Mouse (Mus musculus) cerebellum, adult 2 months (tissue): Measurements from ENCODE around the gene Ccpg1os.

ENCODE experiments used
- CTCF ChIP-seq: fragments of 200-500 bp; IDR thresholded peaks from 2 replicates; pipeline ENCODE4 v1.5.1; 2011; ENCODE audit warnings: low read depth, mild to moderate bottlenecking, control low read depth, low read length, moderate library complexity, borderline replicate concordance; ENCODE audit not compliant: insufficient read depth
- POLR2A ChIP-seq: fragments of 200-500 bp; IDR thresholded peaks from 2 replicates; pipeline ENCODE4 v1.6.1; 2011; ENCODE audit warnings: low read length, control low read depth, borderline replicate concordance; ENCODE audit not compliant: insufficient read depth

DNA sequence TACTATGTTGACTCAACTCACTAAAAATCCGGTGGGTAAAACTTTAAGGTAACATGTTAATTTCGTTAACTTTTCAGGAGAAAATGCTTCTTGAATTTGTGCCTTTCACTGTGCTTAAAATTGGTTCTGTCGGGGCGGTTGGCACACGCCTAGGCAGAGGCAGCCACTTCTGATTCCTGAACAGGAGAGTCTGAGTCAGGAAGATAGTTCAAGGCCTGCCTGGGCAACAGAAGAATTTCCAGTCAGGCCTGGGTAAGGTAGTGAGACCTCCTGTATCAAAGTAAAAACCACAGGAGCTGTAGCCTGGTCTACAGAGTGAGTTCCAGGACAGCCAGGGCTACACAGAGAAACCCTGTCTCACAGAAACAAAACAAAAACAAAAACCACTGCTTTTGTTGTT lies 7.4 kb upstream of the Ccpg1os start:
- TF ChIP-seq CTCF (no peak), POLR2A (no peak)
